Mouse (Mus musculus) macrophage (primary cell): ENCODE results near the gene Tuba1c. TPM values are rescaled to one million over a fixed set of nuclear protein-coding genes. Genes with fewer than 3 reads are reported as not detected.

Experiments used
- H3K27ac ChIP-seq: fragments of 350-480 bp; formaldehyde crosslinking; 2 replicates; pipeline ENCODE4 v1.9.0; 2021
- H3K36me3 ChIP-seq: fragments of 350-480 bp; formaldehyde crosslinking; 2 replicates; pipeline ENCODE4 v1.9.0; 2021; ENCODE audit errors: inconsistent target
- H3K4me3 ChIP-seq: fragments of 350-480 bp; formaldehyde crosslinking; 2 replicates; pipeline ENCODE4 v1.9.0; 2021; ENCODE audit errors: inconsistent target
- H3K79me2 ChIP-seq: fragments of 350-480 bp; formaldehyde crosslinking; 2 replicates; pipeline ENCODE4 v1.9.0; 2021; ENCODE audit errors: inconsistent target
- WGBS: methylation state at CpG from one replicate; pipeline ENCODE4 v1.1.7; 2026; ENCODE audit warnings: inconsistent platforms; ENCODE audit not compliant: missing documents; 5-methylcytosine and 5-hydroxymethylcytosine counted together
- polyA plus RNA-seq: library from polyadenylated mRNA; stranded (reverse); fragments of 250-400 nt; gene quantifications from 3 replicates; pipeline ENCODE4 v1.2.4, GENCODE M21; 2018; ENCODE audit warnings: inconsistent platforms

Tuba1c gene
- polyA plus RNA-seq, 1 experiment from 2014 or later = 315 TPM

DNA sequence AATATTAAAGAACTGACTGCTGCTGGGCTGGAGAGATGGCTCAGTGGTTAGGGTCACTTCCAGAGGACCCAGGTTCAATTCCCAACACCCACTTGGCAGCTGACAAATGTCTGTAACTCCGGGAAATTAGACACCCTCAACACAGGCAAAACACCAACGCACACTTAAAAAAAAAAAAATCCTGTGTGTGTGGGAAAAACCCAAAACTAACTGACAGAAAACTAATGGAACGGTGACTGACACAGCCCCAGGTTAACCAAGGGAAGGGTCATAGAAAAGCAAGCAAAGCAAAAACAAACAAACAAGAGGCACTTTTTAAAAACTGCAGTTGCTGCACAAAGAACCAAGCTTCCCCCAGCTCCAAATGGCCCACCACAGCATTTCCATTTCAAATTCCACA is 17.7 kb upstream of the Tuba1c start:
- H3K79me2 ChIP-seq = no peaks in the 10 kb centered on the region
- no peak overlapping the region for H3K27ac ChIP-seq
- 95% methylated on average over 3 of the region's 3 CpGs for WGBS
- no peak overlapping the region for H3K4me3 ChIP-seq
- no peaks in the 10 kb centered on the region for H3K36me3 ChIP-seq

DNA sequence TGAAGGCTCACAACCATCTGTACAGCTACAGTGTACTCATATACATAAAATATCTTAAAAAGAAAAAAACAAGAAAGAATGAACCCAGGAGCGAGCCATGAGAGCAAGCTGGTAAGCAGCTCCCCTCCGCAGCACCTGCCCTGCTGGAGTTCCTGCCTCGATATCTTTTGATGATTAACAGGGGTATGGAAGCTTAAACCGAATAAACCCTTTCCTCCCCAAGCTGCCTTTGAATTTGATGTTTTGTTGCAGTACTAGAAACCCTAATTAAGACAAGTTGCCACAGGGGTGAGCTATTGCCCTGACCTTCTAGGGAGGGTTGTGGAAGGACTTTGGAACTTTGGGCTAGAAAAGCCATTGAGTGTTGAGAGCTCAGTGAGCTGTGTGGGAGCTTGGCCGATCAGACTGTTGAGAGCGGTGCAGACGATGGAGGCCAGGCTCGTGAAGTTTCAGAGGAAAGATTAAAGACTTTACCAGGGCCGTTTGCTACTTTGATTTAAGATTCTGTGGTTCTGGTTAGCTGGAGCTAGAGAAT is 15.1 kb upstream of the Tuba1c start:
- Histone ChIP-seq H3K27ac (no peak overlapping the region), H3K4me3 (no peak overlapping the region), H3K79me2 (no peaks in the 10 kb centered on the region), H3K36me3 (no peaks in the 10 kb centered on the region)
- WGBS = 86% methylated on average over 9 of the region's 9 CpGs

DNA sequence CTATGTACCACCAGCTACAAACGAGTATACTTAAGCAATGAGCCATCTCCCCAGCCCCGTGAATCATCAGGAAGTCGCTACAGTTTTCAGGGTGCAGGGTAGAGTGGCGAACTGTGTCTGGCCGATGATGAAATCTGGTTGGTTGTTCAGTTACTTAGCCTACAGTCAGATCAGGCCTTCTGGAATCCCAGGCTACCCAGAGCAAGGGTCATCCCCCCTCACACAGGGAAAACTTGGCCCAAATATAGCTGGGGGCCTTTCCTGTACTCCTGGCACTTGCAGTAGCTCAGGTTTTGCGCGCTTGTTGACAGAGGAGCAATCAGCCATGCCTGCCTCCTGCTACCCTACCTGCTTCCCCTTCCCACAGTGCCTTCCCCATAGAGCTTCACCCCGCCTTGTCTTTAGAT is 12.3 kb upstream of the Tuba1c start:
- Histone ChIP-seq H3K36me3 (no peaks in the 10 kb centered on the region), H3K27ac (0 out of 2 replicates have a peak overlapping the region, but pooled peaks have one; percentile 12), H3K79me2 (no peaks in the 10 kb centered on the region), H3K4me3 (no peak overlapping the region)
- WGBS = 46% methylated on average over 8 of the region's 8 CpGs

DNA sequence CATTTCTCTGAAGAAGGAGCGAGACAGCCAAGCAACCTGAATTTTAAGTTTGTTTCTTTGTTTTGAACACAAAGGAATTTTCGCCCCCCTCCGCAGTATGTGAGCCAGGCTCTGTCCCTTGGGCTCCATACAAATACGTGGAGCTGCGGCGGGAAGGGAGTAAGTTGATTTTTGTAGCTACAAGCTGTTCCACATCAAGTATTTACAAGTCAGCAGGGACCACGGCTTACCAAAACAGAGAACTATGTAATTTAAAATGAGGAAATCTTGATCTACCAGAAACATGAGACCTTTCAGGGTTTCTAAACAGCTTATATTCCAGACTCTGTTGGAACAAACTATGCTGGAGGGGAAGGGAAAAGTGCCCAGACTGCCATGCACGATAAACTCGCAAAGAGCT is 11.7 kb upstream of the Tuba1c start:
- Histone ChIP-seq H3K36me3 (no peaks in the 10 kb centered on the region), H3K27ac (no peak overlapping the region), H3K4me3 (no peak overlapping the region), H3K79me2 (no peaks in the 10 kb centered on the region)
- 90% methylated on average over 9 of the region's 9 CpGs for WGBS

DNA sequence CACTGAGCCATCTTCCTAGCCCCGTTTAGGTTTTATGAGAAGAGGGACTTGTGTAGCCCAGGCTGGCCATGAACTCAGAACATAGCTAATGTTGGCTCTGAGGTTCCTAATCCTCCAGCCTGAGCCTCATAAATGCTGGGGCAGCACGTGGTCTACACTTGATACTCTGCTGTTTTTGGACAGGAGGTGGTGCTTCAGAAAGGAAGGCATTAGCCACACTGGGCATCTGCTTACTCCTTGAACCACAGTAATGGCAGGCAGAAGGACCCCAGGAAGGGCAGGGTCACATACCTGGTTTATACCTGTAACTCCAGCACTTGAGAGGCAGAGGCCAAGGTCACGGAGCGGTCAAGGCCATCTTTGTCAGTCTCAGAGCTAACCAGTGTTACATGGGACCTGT is 11.1 kb upstream of the Tuba1c start:
- WGBS = 95% methylated on average over 4 of the region's 4 CpGs
- no peaks in the 10 kb centered on the region for H3K36me3 ChIP-seq
- no peak overlapping the region for H3K4me3 ChIP-seq
- H3K79me2 ChIP-seq = no peaks in the 10 kb centered on the region
- no peak overlapping the region for H3K27ac ChIP-seq

DNA sequence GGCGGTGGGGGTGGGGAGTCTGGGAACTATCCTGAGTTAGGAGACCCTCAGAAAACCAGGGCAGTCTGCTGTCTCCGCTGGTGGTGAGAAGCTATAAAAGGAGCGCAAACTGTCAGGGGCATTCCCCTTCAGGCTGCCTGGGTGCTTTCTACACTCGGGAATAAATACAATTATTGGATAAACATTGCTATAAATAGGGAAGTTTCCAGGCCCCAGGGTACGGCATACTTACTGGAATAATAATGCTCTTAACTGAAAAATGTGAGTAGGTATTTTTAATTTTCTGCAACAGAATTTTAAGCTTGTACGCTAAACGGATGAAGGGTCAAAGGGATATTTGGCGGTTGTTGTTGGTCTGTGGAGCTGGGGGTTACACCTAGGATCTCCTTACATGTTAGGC is 10.3 kb upstream of the Tuba1c start:
- Histone ChIP-seq H3K36me3 (no peaks in the 10 kb centered on the region), H3K4me3 (no peak overlapping the region), H3K79me2 (no peaks in the 10 kb centered on the region), H3K27ac (no peak overlapping the region)
- WGBS = 91% methylated on average over 8 of the region's 8 CpGs

DNA sequence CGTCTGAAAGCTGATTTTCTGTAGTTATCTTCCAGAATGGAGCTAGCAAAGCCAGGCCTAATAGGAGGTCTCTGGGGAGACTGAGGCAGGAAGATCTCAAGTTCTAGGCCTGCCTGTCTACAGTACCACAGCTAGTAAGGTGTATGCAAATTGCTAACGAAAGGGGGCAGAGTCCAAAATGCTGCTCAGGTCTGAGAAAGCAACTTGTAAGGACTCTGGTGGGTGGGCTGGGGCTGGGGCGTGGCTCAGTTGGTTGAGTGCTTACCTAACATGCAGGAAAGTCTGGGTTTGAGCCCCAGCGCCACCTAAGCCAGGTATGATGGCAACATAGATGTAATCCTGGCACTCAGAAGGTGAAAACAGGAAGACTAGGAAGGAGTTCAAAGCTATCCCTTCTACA is 9.5 kb upstream of the Tuba1c start:
- WGBS = 91% methylated on average over 4 of the region's 4 CpGs
- no peaks in the 10 kb centered on the region for H3K36me3 ChIP-seq
- H3K27ac ChIP-seq = no peak overlapping the region
- no peak overlapping the region for H3K4me3 ChIP-seq
- no peaks in the 10 kb centered on the region for H3K79me2 ChIP-seq

DNA sequence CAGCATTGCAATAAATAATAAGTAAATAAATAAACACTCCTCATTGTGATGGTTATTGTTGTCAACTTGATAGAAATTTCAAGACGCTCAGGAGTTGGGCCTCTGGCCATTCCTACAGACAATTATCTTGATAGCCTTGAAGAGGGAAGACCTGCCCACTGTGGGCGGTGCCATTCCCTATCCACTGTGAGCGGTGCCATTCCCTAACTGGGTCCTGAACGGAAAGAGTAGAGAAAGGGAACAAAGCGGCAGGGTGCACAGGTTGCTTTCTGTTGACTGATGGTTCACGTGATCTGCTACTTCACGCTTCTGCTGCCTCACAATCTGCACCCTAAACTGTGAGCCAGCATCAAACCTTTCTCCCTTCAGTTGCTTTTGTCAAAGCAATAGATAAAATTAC is 8.4 kb upstream of the Tuba1c start:
- Histone ChIP-seq H3K79me2 (no peaks in the 10 kb centered on the region), H3K27ac (no peak overlapping the region), H3K36me3 (no peaks in the 10 kb centered on the region), H3K4me3 (no peak overlapping the region)
- whole genome bisulfite sequencing = 99% methylated on average over 7 of the region's 7 CpGs

DNA sequence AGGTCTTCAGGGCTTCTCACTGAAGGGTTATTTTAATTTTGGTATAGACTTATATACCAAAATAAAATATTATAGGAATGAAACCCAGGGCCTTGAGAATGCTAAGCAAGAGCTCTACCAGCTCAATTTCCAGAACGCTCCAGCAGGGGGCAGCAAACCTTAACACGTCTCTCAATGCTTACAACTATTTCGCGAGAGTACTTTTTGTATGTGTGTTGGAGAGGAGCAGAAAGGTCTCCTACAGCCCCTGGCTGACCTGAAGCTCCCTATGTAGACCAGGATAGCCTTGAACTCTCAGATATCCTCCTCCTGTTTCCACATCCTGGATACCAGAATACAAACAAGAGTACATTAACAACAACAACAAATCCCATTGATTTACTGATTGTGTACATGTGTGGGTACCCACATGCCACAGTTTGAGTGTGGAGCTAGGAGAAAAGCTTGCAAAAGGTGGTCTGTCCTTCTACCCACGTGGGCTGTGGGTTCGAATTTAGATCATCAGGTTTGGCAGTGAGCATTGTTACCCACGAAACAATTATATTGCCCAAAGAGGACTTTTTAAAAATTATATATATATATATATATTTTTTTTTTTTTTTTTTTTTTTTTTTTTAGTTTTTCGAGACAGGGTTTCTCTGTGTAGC is 4.9 kb upstream of the Tuba1c start:
- Histone ChIP-seq H3K79me2 (no peaks in the 10 kb centered on the region; the same call in 1 of the 2 replicates), H3K4me3 (no peak overlapping the region), H3K27ac (no peak overlapping the region), H3K36me3 (no peaks in the 10 kb centered on the region)
- WGBS = 6% methylated on average over 6 of the region's 8 CpGs

DNA sequence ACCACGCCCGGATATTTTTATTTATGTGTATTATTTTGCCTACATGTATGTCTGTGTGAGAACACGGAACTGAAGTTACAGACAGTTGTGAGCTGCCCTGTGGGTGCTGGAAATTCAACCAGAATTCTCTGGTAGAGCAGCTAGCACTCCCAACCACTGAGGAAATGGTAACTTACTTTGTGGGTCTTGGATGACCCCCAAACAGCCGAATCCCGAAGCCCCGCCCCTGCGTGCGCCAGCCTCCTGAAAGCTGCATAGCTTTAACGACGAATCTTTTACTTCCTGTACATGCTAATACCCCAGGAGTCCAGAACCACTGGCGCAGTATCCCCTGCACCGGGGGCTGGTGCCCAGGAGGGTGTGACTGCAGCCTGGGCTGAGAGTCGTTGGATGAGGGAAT is 4.3 kb upstream of the Tuba1c start:
- Histone ChIP-seq H3K27ac (no peak overlapping the region), H3K4me3 (no peak overlapping the region), H3K36me3 (no peaks in the 10 kb centered on the region), H3K79me2 (peaks cover 2% of the 10 kb centered on the region)
- WGBS = 34% methylated on average over 11 of the region's 13 CpGs

DNA sequence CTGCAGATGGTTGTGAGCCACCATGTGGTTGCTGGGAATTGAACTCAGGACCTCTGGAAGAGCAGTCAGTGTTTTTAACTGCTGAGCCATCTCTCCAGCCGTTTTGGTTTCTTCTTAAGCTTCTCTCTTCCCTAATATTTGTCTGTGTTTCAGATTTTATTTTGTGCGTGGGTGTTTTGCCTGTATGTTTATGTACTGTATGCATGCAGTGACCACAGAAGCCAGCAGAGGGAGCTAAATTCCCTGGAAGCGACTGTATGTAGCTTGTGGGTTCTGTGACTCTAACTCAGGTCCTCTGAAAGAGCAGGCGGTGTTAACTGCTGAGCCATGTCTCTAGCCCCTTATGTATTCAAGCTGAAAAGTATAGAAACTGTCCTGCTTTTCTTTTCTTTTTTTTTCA is 3.4 kb upstream of the Tuba1c start:
- H3K4me3 ChIP-seq = no peak overlapping the region
- no peak overlapping the region for H3K27ac ChIP-seq
- no peaks in the 10 kb centered on the region for H3K36me3 ChIP-seq
- 47% methylated on average over 3 of the region's 4 CpGs for WGBS
- H3K79me2 ChIP-seq = peaks cover 11% of the 10 kb centered on the region

DNA sequence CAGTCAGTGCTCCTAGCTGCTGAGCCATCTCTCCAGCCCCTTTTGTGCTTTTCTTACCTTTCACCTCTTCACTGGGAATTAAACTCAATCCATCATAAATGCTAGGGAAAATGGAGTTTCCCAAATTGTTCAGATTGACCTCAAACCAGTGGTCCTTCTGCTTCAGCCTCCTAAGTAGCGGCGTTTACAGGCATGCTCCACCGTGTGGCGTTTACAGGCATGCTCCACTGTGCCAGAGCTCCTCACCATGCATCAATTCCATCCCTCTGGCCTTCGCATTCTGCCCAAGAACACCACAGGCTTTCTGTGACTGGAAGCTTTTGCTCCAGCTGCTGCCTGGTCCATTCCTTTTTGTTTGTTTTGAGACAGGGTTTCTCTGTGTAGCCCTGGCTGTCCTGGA is 2.6 kb upstream of the Tuba1c start:
- Histone ChIP-seq H3K27ac (no peak overlapping the region), H3K36me3 (no peaks in the 10 kb centered on the region), H3K79me2 (peaks cover 19% of the 10 kb centered on the region), H3K4me3 (no peak overlapping the region)
- 88% methylated on average over 5 of the region's 5 CpGs for WGBS

DNA sequence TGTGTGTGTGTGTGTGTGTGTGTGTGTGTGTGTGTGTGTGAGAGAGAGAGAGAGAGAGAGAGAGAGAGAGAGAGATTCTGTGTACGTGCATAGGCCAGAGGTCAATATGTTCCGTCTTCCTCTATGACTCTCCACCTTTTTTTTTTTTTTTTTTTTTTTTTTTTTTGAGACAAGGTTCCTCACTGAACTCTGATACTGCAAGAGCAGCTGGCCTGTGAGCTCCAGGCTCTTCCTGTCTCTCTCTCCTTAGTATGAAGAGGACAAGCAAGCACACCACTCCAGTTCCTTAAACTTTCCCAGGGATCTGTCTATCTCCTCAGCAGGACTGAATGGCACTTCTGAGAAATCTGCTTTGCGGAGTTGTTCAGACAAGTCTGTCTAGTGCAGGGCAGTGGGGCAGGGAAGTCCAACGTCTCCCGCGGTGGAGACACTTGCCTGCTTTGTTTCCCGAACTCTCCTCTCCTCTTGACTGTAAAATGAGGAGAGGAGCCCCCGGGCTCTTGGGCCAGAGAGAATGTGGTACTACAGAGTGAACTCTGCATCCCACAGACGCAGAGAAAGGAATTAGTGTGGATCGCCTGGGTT is 725 bp upstream of the Tuba1c start:
- Histone ChIP-seq H3K27ac (peak overlapping the region; percentile 98), H3K36me3 (no peaks in the 10 kb centered on the region), H3K79me2 (peaks cover 35% of the 10 kb centered on the region), H3K4me3 (peak overlapping the region; percentile 98)
- WGBS = 3% methylated on average over 8 of the region's 10 CpGs

DNA sequence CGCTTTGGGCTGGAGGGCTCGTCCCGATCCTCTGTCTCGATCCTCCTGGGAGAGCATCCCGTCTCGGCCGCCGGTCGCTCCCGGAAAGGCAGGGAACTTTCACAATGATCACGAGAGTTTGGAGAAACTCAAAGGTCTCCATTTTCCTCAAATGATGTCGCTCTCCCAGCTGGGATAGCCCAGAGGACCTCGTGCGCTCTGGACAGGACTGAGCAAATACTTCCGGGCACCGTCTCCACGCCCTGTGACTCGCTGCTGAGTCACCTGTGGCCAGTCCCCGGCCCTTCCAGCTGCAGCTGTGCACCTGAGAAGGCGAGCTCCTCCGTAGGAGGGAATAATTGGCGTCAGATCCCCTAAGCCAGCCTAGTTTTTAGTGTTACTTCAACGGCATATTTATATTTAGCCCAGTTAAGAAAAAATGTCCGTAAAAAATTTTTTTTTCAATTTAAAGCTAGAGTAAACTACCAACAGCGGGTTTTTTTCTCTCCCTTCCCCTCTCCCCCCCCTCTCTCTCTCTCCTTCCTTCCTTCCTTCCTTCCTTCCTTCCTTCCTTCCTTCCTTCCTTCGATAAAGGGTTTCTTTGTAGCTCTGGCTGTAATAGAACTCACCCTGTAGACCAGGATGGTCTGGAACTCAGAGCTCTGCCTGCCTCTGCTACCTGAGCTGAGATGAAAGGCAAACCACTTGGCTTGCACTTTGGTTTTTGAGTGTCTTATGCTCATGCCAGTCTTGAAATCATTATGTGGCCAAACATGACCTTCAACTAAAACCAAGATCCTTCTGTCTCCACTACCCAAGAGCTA is 1.1 kb downstream of the Tuba1c start:
- peak overlapping the region; percentile 98 for H3K4me3 ChIP-seq
- H3K79me2 ChIP-seq = peaks cover 51% of the 10 kb centered on the region
- under 1% methylated on average over 25 of the region's 26 CpGs for WGBS
- H3K27ac ChIP-seq = peak overlapping the region; percentile 98
- peaks cover 13% of the 10 kb centered on the region; the same call in 1 of the 2 replicates for H3K36me3 ChIP-seq

DNA sequence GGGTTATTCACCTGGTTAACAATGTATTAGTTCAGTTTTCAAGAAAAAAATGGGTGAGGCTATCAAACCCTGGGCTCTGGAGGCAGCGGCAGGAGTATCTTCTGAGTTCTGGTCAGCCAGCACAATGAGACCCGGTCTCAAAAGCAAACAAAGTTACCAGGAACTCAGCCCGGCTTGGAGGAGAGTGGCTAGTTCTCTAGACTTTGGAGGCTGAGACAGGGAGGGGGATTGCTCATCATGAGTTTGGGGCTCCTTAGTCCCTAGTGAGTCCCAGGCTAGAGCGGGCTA is 1.6 kb downstream of the Tuba1c start:
- peaks cover 19% of the 10 kb centered on the region; the same call in 1 of the 2 replicates for H3K36me3 ChIP-seq
- 61% methylated on average over 4 of the region's 4 CpGs for WGBS
- H3K27ac ChIP-seq = peak overlapping the region; percentile 98
- peak overlapping the region; percentile 98 for H3K4me3 ChIP-seq
- H3K79me2 ChIP-seq = peaks cover 57% of the 10 kb centered on the region
